Mouse (Mus musculus) megakaryocyte-erythroid progenitor cell, adult 5 weeks (primary cell): ENCODE data around the gene Adgrf4. TPM values are rescaled to one million over a fixed set of nuclear protein-coding genes. Genes with fewer than 3 reads are reported as not detected.

Experiments
- polyA plus RNA-seq: library from polyadenylated mRNA; stranded (reverse); fragments of >175 nt; gene quantifications from 2 replicates; pipeline ENCODE4 v1.2.3, GENCODE M21; 2012

Gene Adgrf4
- polyA plus RNA-seq: not detected in 2 replicates

DNA sequence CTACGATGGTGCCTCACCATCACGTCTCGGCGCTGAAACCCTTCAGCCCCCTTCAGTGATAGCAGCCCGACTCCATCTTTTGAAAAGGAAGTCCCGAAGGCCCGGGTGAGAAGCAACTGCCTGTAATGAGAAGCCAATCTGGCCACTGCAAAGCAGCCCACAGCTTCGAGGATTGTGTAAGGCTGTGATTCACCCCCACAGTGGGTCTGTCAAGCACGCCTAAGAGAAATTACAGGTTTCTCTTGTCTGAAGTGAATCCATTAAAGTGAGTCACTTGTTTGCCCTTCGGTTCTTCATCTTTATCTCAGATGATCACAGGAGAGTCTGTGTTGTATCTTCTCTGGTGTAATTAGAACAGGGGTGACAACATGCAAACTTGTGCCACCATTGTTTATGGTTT lies at the start of gene Adgrf4:
Gene Adgrf4, minus strand, starts transcription at position 149 of the 400 bp plus-strand sequence.

DNA sequence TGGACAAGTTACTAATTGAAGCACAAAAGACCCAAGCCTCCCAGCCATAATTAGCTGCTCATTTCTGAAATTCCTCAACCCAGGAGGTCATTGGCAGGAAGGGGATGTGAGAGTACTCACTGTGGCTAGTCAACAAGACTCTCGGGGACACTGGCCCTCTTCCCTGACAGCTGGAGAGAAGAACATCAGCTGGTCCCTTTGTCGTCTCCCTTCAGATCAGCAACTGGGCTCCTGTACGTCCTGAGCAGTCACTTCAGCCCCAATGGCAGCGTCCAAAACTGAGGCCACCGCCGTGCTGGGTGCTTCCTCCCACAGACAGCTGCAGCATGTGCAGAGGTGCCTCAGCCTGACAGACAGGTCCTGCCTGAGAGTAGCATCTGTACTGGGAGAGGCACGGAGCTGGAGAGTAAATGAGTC lies 49.7 kb upstream of the Adgrf4 start, which contains the start of gene Adgrf2:
Gene Adgrf2, minus strand, starts transcription at position 379 of the 417 bp plus-strand sequence.

DNA sequence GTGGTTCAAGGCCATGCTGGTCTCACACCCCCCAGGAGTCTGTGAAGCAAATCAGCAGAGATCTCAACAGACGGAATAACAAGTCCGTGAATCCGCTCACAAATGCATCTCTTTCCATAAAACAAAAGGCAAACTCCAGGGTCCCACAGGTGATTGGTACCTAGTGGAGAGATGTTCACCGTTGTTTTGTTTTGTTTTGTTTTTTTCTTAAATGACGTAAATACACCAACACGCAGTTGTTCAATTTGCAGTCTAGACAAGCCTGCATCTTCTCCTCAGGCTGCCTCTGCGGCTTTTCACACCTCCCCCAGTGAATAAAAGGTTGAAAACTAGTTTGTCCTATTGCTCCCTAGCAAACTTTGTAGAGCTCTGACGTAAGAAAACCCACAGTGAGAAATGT lies 80.8 kb downstream of the Adgrf4 start, which contains the start of gene Opn5:
Gene Opn5, minus strand, starts transcription at position 101 of the 400 bp plus-strand sequence.

Other genes starting within 250 kb of the Adgrf4 start
- gene Opn5, start 80.9 kb downstream of the Adgrf4 start, polyA plus RNA-seq: not detected in 2 replicates
- gene Adgrf2, start 49.9 kb upstream of the Adgrf4 start, polyA plus RNA-seq: not detected in 2 replicates
- gene Cd2ap, start 184.4 kb upstream of the Adgrf4 start, polyA plus RNA-seq: 8.2 and 8.7 TPM in 2 replicates